Mouse (Mus musculus) E14TG2a.4 (cell line): ENCODE results near the gene Tap1.

ENCODE experiments used
- CTCF ChIP-seq: conservative IDR thresholded peaks from 2 replicates; pipeline ENCODE4 v1.5.1; 2014; ENCODE audit warnings: low read length
- NANOG ChIP-seq: IDR thresholded peaks from 2 replicates; pipeline ENCODE4 v1.6.1; 2014; ENCODE audit warnings: borderline replicate concordance, low read length, mixed read lengths

DNA sequence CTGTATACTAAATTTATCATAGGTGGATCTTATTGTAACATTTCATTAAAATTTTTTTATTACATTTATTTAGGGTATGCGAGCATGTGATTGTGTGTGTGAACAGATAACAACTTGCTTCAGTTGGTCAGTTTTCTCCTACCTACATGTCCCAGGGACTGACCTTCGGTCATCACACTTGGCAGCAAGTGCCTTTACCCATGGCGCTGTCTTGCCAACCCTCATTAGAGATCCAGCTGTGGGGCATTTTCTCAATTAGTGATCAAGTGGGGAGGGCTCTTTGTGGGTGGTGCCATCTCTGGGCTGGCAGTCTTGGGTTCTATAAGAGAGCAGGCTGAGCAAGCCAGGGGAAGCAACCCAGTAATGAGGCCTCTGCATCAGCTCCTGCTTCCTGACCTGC lies 37.5 kb downstream of the Tap1 start:
- no peak for TF ChIP-seq CTCF
- TF ChIP-seq NANOG = no peak
